Mouse (Mus musculus): ENCODE data around the gene Arid1b.

Arid1b gene

GRCm38 (mm10) chr17:5309930-5310329 lies 315.8 kb downstream of the Arid1b start:
- in situ Hi-C loops (cut with MseI, MboI) = no loop called here

- in situ Hi-C loops (cut with MseI, MboI) = no loop called here
Observed at GRCm38 (mm10) chr17:5310425-5310888, 316.3 kb downstream of the Arid1b start.

GRCm38 (mm10) chr17:5311062-5311461 lies 316.9 kb downstream of the Arid1b start:
- in situ Hi-C loops (cut with MseI, MboI) = no loop called here

- in situ Hi-C loops (cut with MseI, MboI) = no loop called here
Observed at GRCm38 (mm10) chr17:5312307-5312706, 318.2 kb downstream of the Arid1b start.

GRCm38 (mm10) chr17:5314735-5315134 lies 320.6 kb downstream of the Arid1b start:
- in situ Hi-C loops (cut with MseI, MboI) = no loop called here

GRCm38 (mm10) chr17:5316489-5316888 lies 322.4 kb downstream of the Arid1b start:
- in situ Hi-C loops (cut with MseI, MboI) = no loop called here

- in situ Hi-C loops (cut with MseI, MboI) = no loop called here
Observed at GRCm38 (mm10) chr17:5321589-5322225, 327.6 kb downstream of the Arid1b start.

- in situ Hi-C loops (cut with MseI, MboI) = no loop called here
Observed at GRCm38 (mm10) chr17:5322594-5322993, 328.5 kb downstream of the Arid1b start.

GRCm38 (mm10) chr17:5323746-5324145 lies 329.6 kb downstream of the Arid1b start:
- in situ Hi-C loops (cut with MseI, MboI) = no loop called here

- in situ Hi-C loops (cut with MseI, MboI) = no loop called here
Observed at GRCm38 (mm10) chr17:5324236-5324876, 330.2 kb downstream of the Arid1b start.

GRCm38 (mm10) chr17:5326689-5327088 lies 332.6 kb downstream of the Arid1b start:
- in situ Hi-C loops (cut with MseI, MboI) = no loop called here

GRCm38 (mm10) chr17:5327480-5328180 lies 333.5 kb downstream of the Arid1b start:
- in situ Hi-C loops (cut with MseI, MboI) = no loop called here

- in situ Hi-C loops (cut with MseI, MboI) = no loop called here
Observed at GRCm38 (mm10) chr17:5329478-5329877, 335.3 kb downstream of the Arid1b start.

GRCm38 (mm10) chr17:5330063-5330462 lies 335.9 kb downstream of the Arid1b start:
- in situ Hi-C loops (cut with MseI, MboI) = no loop called here

GRCm38 (mm10) chr17:5330644-5331043 lies 336.5 kb downstream of the Arid1b start:
- in situ Hi-C loops (cut with MseI, MboI) = no loop called here

GRCm38 (mm10) chr17:5331387-5331786 lies 337.3 kb downstream of the Arid1b start:
- in situ Hi-C loops (cut with MseI, MboI) = no loop called here

GRCm38 (mm10) chr17:5334567-5334966 lies 340.4 kb downstream of the Arid1b start:
- in situ Hi-C loops (cut with MseI, MboI) = no loop called here

GRCm38 (mm10) chr17:5344426-5344825 lies 350.3 kb downstream of the Arid1b start:
- in situ Hi-C loops (cut with MseI, MboI) = no loop called here

- in situ Hi-C loops (cut with MseI, MboI) = no loop called here
Observed at GRCm38 (mm10) chr17:5345810-5346209, 351.7 kb downstream of the Arid1b start.

GRCm38 (mm10) chr17:5352901-5353300 lies 358.8 kb downstream of the Arid1b start:
- in situ Hi-C loops (cut with MseI, MboI) = no loop called here

- in situ Hi-C loops (cut with MseI, MboI) = no loop called here
Observed at GRCm38 (mm10) chr17:5360759-5361158, 366.6 kb downstream of the Arid1b start.

GRCm38 (mm10) chr17:5365992-5366398 lies 371.9 kb downstream of the Arid1b start:
- in situ Hi-C loops (cut with MseI, MboI) = no loop called here

GRCm38 (mm10) chr17:5371032-5371431 lies 376.9 kb downstream of the Arid1b start:
- in situ Hi-C loops (cut with MseI, MboI) = no loop called here

Data from mouse trophoblast stem cell (cell line).